Mouse (Mus musculus) limb, embryonic 12.5 days (tissue): ENCODE measurements around the gene Bcl2l14. TPM values are rescaled to one million over a fixed set of nuclear protein-coding genes. Genes with fewer than 3 reads are reported as not detected.

Experiments
- ATAC-seq: fragments of 200-750 bp; cut with Nextera tagmentation; 2 replicates; pipeline ENCODE4 v1.8.0; 2017; ENCODE audit warnings: low read depth, moderate TSS enrichment; ENCODE audit not compliant: insufficient number of reproducible peaks, insufficient read depth, low FRiP score, low TSS enrichment
- H3K27ac ChIP-seq: fragments of 300-500 bp; sonication (generic); 2 replicates; pipeline ENCODE4 v1.5.1; 2016; ENCODE audit warnings: mild to moderate bottlenecking, moderate library complexity
- H3K27me3 ChIP-seq: fragments of 300-500 bp; sonication (generic); 2 replicates; pipeline ENCODE4 v1.6.1; 2016; ENCODE audit warnings: mild to moderate bottlenecking, moderate library complexity
- H3K36me3 ChIP-seq: fragments of 300-500 bp; sonication (generic); 2 replicates; pipeline ENCODE4 v1.6.1; 2016; ENCODE audit warnings: mild to moderate bottlenecking, moderate library complexity
- H3K4me1 ChIP-seq: fragments of 300-500 bp; sonication (generic); replicated peaks from 2 replicates; pipeline ENCODE4 v1.6.1; 2016
- H3K4me2 ChIP-seq: fragments of 300-500 bp; sonication (generic); 2 replicates; pipeline ENCODE4 v1.6.1; 2016; ENCODE audit warnings: mild to moderate bottlenecking, moderate library complexity
- H3K4me3 ChIP-seq: fragments of 300-500 bp; sonication (generic); replicated peaks from 2 replicates; pipeline ENCODE4 v1.5.1; 2016; ENCODE audit warnings: mild to moderate bottlenecking
- H3K9ac ChIP-seq: fragments of 300-500 bp; sonication (generic); replicated peaks from 2 replicates; pipeline ENCODE4 v1.6.1; 2016; ENCODE audit warnings: mild to moderate bottlenecking, moderate library complexity
- H3K9me3 ChIP-seq: fragments of 300-500 bp; sonication (generic); 2 replicates; pipeline ENCODE4 v1.6.1; 2016; ENCODE audit warnings: mild to moderate bottlenecking, moderate library complexity
- WGBS: fragments of 180-500 bp; shearing (Covaris S2); methylation state at CpG from one replicate; pipeline ENCODE4 v1.1.7; 2016; 5-methylcytosine and 5-hydroxymethylcytosine counted together
- polyA plus RNA-seq: library from polyadenylated mRNA; unstranded; fragments of >200 nt; fragmentation: Nextera tagmentation; extraction: Ambion mirVana; gene quantifications from 2 replicates; pipeline ENCODE4 v1.2.1, GENCODE M21; 2016

Bcl2l14 gene
- 0.69 and 0.72 TPM in 2 replicates for polyA plus RNA-seq

DNA sequence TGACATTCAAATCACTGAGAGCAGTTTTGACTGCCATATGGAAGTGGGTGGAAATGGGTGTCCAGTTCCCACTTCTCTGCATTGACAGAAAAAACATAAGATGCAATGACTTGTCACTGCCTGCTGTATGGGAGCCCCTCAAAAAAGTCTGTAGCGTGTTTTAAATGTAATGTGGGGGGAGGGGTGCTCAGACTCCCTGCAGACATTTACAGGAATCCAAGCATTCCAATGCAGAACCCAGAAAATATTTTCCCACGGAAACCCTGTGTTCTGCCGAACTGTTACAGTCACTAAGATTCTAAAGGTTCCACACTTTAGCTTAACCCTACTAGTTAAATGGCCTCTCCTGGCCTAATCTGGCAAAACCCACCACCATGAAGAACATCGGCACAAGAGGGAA lies at the start of gene Bcl2l14:
TSS of gene Bcl2l14 (plus strand) at position 301 of the 400 bp plus-strand sequence.
- no peak within 1 kb of the TSS for H3K4me3 ChIP-seq
- no peak within 1 kb of the TSS for H3K4me2 ChIP-seq
- ATAC-seq, result no peak
- no peaks in the 10 kb centered on the region for H3K36me3 ChIP-seq
- no peaks in the 10 kb centered on the region for H3K27me3 ChIP-seq
- H3K9ac ChIP-seq, result no peak within 1 kb of the TSS
- no peaks in the 10 kb centered on the region for H3K4me1 ChIP-seq
- H3K9me3 ChIP-seq, result 0 out of 2 replicates have a peak, but pooled peaks cover 4% of the 10 kb centered on the region
- H3K27ac ChIP-seq, result no peak within 1 kb of the TSS
- 71% methylated on average over 4 of the region's 4 CpGs for WGBS

DNA sequence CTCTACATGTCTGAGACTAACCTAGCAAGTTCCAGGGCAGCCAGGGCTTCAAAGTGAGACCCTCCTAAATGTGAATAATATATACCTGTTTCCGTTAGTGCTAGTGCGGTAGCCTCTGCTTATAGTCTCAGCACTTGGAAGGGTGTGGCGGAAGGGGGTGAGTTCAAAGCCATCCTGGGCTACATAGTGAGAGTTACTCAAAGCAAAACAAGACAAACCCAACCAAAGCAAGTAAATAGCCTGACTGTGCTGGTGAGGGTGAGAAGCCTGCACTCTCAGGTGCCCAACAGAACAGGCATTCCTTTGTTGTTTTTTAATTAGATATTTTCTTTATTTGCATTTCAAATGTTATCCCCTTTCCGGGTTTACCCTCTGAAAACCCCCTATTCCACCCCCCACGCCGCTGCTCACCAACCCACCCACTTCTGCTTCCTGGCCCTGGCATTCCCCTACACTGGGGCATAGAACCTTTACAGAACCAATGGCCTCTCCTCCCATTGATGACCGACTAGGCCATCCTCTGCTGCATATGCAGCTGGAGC lies 47.5 kb upstream of the Bcl2l14 start:
- no peak overlapping the region for H3K9ac ChIP-seq
- H3K4me1 ChIP-seq, result no peaks in the 10 kb centered on the region
- H3K36me3 ChIP-seq, result no peaks in the 10 kb centered on the region
- no peaks in the 10 kb centered on the region for H3K27me3 ChIP-seq
- no peaks in the 10 kb centered on the region for H3K9me3 ChIP-seq
- H3K27ac ChIP-seq, result no peak overlapping the region
- WGBS, result 94% methylated on average over 7 of the region's 7 CpGs
- no peak for ATAC-seq
- no peak overlapping the region for H3K4me3 ChIP-seq
- no peak overlapping the region for H3K4me2 ChIP-seq

DNA sequence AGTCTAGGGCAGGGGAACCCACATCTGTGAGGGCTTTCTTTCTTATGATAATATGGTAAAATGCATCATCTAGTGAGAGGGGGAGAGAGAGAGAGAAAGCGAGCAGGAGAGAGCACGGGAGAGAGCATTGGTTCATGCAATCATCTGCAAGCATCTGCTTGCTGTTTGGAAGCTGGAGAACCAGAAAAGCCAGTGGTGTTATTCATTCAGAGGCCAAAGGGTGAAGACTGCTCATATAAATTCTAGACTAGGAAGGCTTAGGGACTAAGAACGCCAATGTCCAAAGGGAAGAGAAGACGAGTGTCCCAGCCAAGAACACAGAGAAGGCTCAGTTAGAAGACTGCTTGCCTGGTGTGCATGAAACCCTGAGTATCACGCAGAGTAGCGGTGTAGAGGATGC lies 43.2 kb upstream of the Bcl2l14 start:
- H3K9me3 ChIP-seq, result no peaks in the 10 kb centered on the region
- no peaks in the 10 kb centered on the region for H3K27me3 ChIP-seq
- no peak overlapping the region for H3K27ac ChIP-seq
- WGBS, result 89% methylated on average over 6 of the region's 6 CpGs
- H3K4me1 ChIP-seq, result no peaks in the 10 kb centered on the region
- no peaks in the 10 kb centered on the region for H3K36me3 ChIP-seq
- ATAC-seq, result no peak
- no peak overlapping the region for H3K9ac ChIP-seq
- H3K4me3 ChIP-seq, result no peak overlapping the region
- H3K4me2 ChIP-seq, result no peak overlapping the region

DNA sequence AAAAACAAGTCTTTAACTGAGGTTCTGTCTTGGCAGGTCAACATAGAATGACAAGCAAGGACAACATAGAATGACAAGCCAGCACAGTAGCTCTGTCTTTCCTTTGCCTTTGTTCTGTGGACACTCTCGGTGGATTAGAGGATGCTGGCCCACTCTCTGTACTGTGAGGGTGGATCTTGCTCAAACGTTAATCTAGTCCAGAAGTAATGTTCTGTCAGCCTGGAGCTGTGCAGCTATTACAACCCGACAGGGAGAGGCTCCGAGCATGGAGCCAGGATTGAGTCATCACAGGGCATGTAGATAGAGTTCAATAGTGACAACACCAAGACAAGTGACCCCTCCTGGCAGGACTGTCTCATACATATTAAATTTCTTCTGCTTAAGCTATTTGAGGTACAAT lies 42.4 kb upstream of the Bcl2l14 start:
- no peaks in the 10 kb centered on the region for H3K27me3 ChIP-seq
- no peak for ATAC-seq
- no peak overlapping the region for H3K4me3 ChIP-seq
- no peaks in the 10 kb centered on the region for H3K36me3 ChIP-seq
- no peak overlapping the region for H3K27ac ChIP-seq
- no peaks in the 10 kb centered on the region for H3K9me3 ChIP-seq
- no peak overlapping the region for H3K4me2 ChIP-seq
- 86% methylated on average over 4 of the region's 4 CpGs for WGBS
- H3K4me1 ChIP-seq, result no peaks in the 10 kb centered on the region
- H3K9ac ChIP-seq, result no peak overlapping the region

DNA sequence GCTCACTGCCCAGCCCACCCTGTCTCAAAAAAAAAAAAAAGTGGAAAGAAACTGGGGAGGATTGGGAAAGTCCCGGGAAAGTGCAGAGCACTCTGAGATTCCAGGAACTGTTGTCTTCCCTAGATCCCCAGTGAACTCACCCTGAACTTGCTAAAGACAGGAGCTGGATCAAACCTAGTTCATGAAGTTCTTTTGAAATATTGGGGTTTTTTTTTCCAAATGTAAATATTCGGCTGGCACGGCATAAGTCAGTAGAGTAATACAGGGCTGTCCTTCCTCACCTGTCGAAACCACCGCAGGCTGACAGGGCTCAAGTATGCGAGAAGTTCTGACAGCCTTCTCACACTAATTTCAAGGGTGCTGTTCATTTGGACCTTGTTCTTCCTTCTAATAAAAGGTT lies 38.5 kb upstream of the Bcl2l14 start:
- no peaks in the 10 kb centered on the region for H3K36me3 ChIP-seq
- no peak for ATAC-seq
- no peak overlapping the region for H3K4me2 ChIP-seq
- H3K4me3 ChIP-seq, result no peak overlapping the region
- no peaks in the 10 kb centered on the region for H3K9me3 ChIP-seq
- H3K27me3 ChIP-seq, result no peaks in the 10 kb centered on the region
- no peak overlapping the region for H3K27ac ChIP-seq
- no peak overlapping the region for H3K9ac ChIP-seq
- H3K4me1 ChIP-seq, result no peaks in the 10 kb centered on the region
- WGBS, result 86% methylated on average over 6 of the region's 6 CpGs

DNA sequence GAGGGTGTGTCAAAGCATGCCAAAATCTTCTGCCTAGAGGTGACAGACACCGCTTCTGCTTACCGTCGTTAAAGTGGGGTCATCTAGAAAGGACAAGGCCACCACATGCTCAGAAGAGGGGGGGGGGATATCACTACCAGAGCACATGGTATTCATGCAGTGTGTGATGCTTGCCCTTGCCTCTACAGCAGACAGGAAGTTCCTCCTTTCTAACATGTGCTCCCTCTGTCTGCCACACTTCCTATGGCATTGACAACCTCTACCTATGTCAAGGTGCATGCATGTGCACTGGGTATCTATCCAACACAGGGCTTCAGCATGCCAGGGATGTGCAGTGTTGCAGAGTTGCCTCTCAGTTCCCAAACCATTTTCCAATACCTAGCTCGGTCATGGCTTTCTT lies 36.0 kb upstream of the Bcl2l14 start:
- 79% methylated on average over 4 of the region's 4 CpGs for WGBS

DNA sequence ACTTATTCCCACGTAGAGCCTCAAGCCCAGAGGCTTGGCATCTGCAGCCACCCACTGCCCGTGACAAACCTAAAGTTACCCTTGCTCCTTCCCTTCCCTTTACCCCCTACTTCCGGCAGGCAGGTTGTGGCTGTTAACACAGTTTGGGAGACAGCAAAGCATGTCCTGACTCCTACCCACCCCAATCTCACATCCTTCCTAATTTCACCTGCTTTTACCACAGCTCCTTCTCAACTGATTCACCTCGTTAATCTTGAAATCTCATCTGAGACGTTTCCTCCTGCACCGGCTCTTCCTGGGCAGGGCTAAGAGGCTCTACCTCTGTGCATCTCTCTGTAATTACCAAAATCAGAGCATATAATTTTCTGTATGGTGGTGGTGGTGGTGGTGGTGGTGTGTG lies 31.5 kb upstream of the Bcl2l14 start:
- Histone ChIP-seq H3K27me3 (no peaks in the 10 kb centered on the region), H3K36me3 (no peaks in the 10 kb centered on the region), H3K4me1 (peaks cover 7% of the 10 kb centered on the region), H3K4me3 (no peak overlapping the region), H3K9ac (no peak overlapping the region), H3K27ac (no peak overlapping the region), H3K9me3 (no peaks in the 10 kb centered on the region), H3K4me2 (no peak overlapping the region)
- WGBS, result 57% methylated on average over 6 of the region's 6 CpGs
- ATAC-seq, result no peak

More for the DNA sequence above, 36.0 kb upstream of the Bcl2l14 start:
- H3K27ac ChIP-seq, result no peak overlapping the region
- no peak overlapping the region for H3K4me2 ChIP-seq
- H3K9me3 ChIP-seq, result no peaks in the 10 kb centered on the region
- no peaks in the 10 kb centered on the region for H3K27me3 ChIP-seq
- H3K36me3 ChIP-seq, result no peaks in the 10 kb centered on the region
- no peak for ATAC-seq
- H3K4me3 ChIP-seq, result no peak overlapping the region
- no peaks in the 10 kb centered on the region for H3K4me1 ChIP-seq
- no peak overlapping the region for H3K9ac ChIP-seq

DNA sequence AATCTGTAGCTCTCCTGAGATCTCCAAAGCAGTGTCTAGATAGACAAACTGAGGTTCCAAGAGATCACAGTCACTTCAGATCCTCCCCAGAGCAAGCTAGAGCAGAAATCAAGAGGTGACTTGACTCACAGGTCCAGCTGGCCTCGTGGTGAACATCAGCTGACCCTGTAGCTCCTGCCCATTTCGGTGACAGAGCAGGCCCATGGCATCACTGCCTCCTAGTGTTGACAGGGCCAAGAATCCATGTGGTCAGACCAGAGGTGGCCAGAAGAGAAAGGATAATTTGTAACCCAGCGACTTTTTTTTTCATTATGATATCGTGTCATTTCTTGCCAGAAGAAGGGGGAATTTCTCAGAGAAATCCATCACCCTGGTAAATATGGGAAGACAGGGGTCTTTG lies 30.2 kb upstream of the Bcl2l14 start:
- Histone ChIP-seq H3K9ac (no peak overlapping the region), H3K36me3 (no peaks in the 10 kb centered on the region), H3K27me3 (no peaks in the 10 kb centered on the region), H3K4me3 (no peak overlapping the region), H3K9me3 (no peaks in the 10 kb centered on the region), H3K4me2 (no peak overlapping the region), H3K4me1 (peaks cover 7% of the 10 kb centered on the region), H3K27ac (no peak overlapping the region)
- 87% methylated on average over 4 of the region's 4 CpGs for WGBS
- no peak for ATAC-seq

DNA sequence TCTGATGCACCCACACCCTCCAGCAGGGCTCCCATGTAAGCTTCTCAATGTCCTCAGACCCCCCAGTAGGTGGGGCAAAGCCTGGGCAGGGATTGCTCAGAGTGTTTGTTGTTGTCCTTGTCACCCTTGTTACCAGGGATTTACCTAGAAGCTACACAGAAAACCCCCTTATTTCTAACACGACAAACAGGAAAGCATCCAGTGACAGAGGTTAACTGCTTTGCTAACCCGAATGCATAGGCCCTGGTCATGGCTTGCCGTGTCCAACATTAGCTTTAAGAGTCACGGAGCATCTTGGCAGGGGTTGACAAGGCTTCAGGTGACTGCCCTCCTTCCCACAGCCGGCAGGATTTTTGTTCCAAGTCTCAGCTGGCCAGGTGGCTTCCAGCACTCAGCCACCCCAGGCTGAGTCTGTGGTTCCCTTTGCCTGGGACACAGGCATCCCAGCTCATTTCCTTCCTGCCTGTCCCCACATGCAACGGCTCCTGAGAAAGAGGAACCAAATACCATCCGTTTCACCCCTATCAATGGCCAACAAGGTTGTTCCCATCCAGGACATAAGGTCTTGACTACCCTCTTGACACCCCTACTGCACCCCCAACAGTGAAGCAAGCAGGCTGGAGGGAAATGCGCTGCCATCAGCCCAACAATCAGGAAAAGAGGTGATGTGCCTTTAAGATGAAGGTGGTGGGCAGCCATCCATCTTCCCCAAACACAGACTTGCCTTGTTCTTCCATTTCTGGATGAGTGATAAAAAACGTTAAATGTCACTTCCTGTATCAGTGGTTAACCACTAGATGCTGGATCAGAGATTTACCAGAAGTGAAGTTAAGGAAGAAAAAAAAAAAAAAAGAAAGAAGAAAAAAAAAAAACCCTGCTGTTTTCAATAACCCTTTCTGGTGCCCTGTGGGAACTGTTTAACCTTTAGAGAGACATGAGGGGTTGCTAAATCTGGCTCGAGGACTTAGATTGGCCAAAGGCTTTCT lies 29.5 kb upstream of the Bcl2l14 start:
- Histone ChIP-seq H3K36me3 (no peaks in the 10 kb centered on the region), H3K9ac (no peak overlapping the region), H3K4me3 (no peak overlapping the region), H3K27ac (no peak overlapping the region), H3K27me3 (no peaks in the 10 kb centered on the region), H3K9me3 (no peaks in the 10 kb centered on the region), H3K4me2 (no peak overlapping the region), H3K4me1 (peaks cover 7% of the 10 kb centered on the region)
- ATAC-seq, result no peak
- WGBS, result 57% methylated on average over 10 of the region's 10 CpGs

DNA sequence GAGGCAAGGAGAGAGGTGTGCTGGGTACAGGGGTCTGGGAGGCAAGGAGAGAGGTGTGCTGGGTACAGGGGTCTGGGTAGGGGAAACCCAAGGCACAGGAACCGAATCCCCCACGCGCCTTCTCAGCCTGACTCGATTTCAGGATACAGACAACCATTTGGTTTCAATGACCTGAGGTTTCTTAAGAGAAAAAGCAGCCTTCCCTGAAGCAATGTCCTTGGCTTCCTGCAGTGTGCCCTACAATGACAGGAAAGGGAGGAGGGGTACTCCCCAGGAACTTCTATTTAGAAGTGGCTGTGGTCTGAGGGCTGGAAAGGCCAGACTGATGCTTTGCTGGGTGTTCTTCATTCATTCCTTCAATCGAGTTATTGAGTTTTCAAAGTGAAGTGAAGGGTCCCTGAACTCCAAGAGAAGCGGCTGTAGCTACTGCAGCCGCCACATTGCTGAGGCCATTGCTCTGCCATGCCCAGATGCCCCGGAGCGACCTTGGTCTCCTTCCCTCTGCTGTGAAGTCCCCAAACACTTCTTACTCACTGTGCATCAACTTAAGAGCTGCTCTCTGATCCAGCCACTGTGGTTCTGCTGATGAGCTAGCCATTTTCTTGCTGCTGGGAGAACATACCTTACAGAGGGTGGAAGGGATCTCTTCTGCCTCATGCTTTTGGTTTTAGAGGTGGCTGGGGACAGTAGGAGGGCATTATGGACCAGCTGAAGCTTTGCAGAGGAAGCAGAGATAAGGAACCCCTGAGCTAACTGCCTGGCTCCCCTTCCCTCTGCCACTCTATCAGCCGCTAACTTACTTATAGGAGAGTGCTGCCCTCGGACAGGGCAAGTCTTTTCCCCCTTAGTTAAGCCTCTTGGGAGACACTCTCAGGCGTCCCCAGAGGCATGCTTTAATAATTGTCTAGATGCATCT lies 28.5 kb upstream of the Bcl2l14 start:
- 65% methylated on average over 12 of the region's 12 CpGs for WGBS
- Histone ChIP-seq H3K27ac (0 out of 2 replicates have a peak overlapping the region, but pooled peaks have one; percentile 32), H3K4me2 (no peak overlapping the region), H3K4me3 (no peak overlapping the region), H3K9me3 (no peaks in the 10 kb centered on the region), H3K4me1 (peaks cover 7% of the 10 kb centered on the region), H3K27me3 (no peaks in the 10 kb centered on the region), H3K9ac (no peak overlapping the region), H3K36me3 (no peaks in the 10 kb centered on the region)
- ATAC-seq, result no peak

DNA sequence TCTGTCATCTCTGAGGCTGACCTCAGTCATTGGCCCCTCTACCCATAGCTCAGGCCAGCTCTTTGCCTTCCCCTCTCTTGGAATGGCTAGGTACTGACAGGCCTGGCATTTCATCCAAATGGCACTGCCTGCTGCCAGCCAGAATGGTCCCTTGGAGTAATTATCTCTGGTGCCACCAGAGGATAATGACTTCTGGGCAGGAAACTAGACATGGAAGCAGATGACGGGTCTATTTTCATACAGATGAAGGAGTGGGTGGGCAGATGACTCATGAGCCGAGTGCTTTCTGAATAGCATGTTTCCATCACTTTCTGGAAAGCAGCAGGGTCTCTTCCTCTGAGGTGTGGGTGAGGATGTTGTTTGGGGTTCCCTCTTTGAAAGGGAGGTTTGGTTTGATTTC lies 23.2 kb upstream of the Bcl2l14 start:
- Histone ChIP-seq H3K27ac (no peak overlapping the region), H3K36me3 (no peaks in the 10 kb centered on the region), H3K4me2 (no peak overlapping the region), H3K4me1 (no peaks in the 10 kb centered on the region), H3K9me3 (no peaks in the 10 kb centered on the region), H3K4me3 (no peak overlapping the region), H3K9ac (no peak overlapping the region), H3K27me3 (no peaks in the 10 kb centered on the region)
- WGBS, result 75% methylated on average over 2 of the region's 2 CpGs
- ATAC-seq, result no peak
